Mouse (Mus musculus) CH12.LX (cell line): ENCODE data around the gene Tmem131l. TPM values are rescaled to one million over a fixed set of nuclear protein-coding genes. Genes with fewer than 3 reads are reported as not detected.

Source experiments
- DNase-seq: peaks from one replicate; pipeline ENCODE4 v3.0.0-alpha.2; 2013; ENCODE audit errors: extremely low read depth
- H3K27ac ChIP-seq: 2 replicates; pipeline ENCODE4 v1.5.1; 2012; ENCODE audit warnings: low read depth, mild to moderate bottlenecking, control low read depth, moderate library complexity; ENCODE audit not compliant: insufficient read depth
- H3K27me3 ChIP-seq: replicated peaks from 2 replicates; pipeline ENCODE3; 2012; ENCODE audit warnings: inconsistent platforms
- H3K36me3 ChIP-seq, 2 experiments: replicated peaks in 1 of 2; 2 replicates each; pipeline versions ENCODE3 to v1.6.1; 2012; ENCODE audit warnings: inconsistent platforms in 1 of 2, low read length in 1 of 2, mild to moderate bottlenecking in 1 of 2, mixed read lengths in 1 of 2, moderate library complexity in 1 of 2; ENCODE audit not compliant: control insufficient read depth in 1 of 2, insufficient read depth in 1 of 2
- H3K4me1 ChIP-seq, 2 experiments: 2 replicates each; pipeline ENCODE4 v1.6.1; 2012; ENCODE audit warnings: inconsistent platforms in 1 of 2, moderate library complexity in 1 of 2; ENCODE audit not compliant: insufficient read depth in 2 of 2, control insufficient read depth in 1 of 2
- H3K4me2 ChIP-seq: 2 replicates; pipeline ENCODE4 v1.6.1; 2012; ENCODE audit warnings: low read depth, mild to moderate bottlenecking, control low read depth; ENCODE audit not compliant: poor library complexity, insufficient read depth, severe bottlenecking
- H3K4me3 ChIP-seq, 3 experiments: fragments of 150-350 bp in 1 of 3; sonication (generic) in 1 of 3; replicated peaks in 1 of 3; 2 replicates each; pipeline versions ENCODE3 to v1.5.1; 2011 to 2012; ENCODE audit warnings: low read depth in 2 of 3, low read length in 2 of 3, mild to moderate bottlenecking in 2 of 3, moderate library complexity in 2 of 3, control low read depth in 1 of 3, improper control_type of control experiment in 1 of 3, inconsistent platforms in 1 of 3, mixed read lengths in 1 of 3; ENCODE audit not compliant: poor library complexity in 1 of 3
- H3K79me2 ChIP-seq: replicated peaks from 2 replicates; pipeline ENCODE4 v1.6.1; 2012; ENCODE audit warnings: mild to moderate bottlenecking, moderate library complexity; ENCODE audit not compliant: control insufficient read depth, poor library complexity, insufficient read depth, severe bottlenecking; ENCODE audit errors: extremely low read depth
- H3K9ac ChIP-seq: 2 replicates; pipeline ENCODE4 v1.6.1; 2012; ENCODE audit warnings: low read depth, mild to moderate bottlenecking, control low read depth, moderate library complexity; ENCODE audit not compliant: insufficient read depth
- H3K9me3 ChIP-seq: replicated peaks from 2 replicates; pipeline ENCODE3; 2012; ENCODE audit warnings: low read length, inconsistent platforms, mixed read lengths
- BHLHE40 ChIP-seq: IDR thresholded peaks from 2 replicates; pipeline ENCODE4 v1.6.1; 2011; ENCODE audit warnings: mild to moderate bottlenecking, low read depth, low read length, improper control_type of control experiment
- CHD1 ChIP-seq: IDR thresholded peaks from 2 replicates; pipeline ENCODE4 v1.6.1; 2012; ENCODE audit warnings: low read depth, low read length, improper control_type of control experiment, inconsistent platforms
- CHD2 ChIP-seq: IDR thresholded peaks from 2 replicates; pipeline ENCODE4 v1.6.1; 2011; ENCODE audit warnings: low read length, improper control_type of control experiment
- ELF1 ChIP-seq: IDR thresholded peaks from 2 replicates; pipeline ENCODE4 v1.6.1; 2014; ENCODE audit warnings: low read depth, mild to moderate bottlenecking, inconsistent platforms, low read length, improper control_type of control experiment
- EP300 ChIP-seq: IDR thresholded peaks from 2 replicates; pipeline ENCODE4 v1.6.1; 2011; ENCODE audit warnings: low read length, improper control_type of control experiment
- JUN ChIP-seq: IDR thresholded peaks from 2 replicates; pipeline ENCODE4 v1.6.1; 2011; ENCODE audit warnings: low read depth, mild to moderate bottlenecking, low read length, improper control_type of control experiment, moderate library complexity; ENCODE audit not compliant: insufficient read depth
- MAFK ChIP-seq: IDR thresholded peaks from 2 replicates; pipeline ENCODE4 v1.6.1; 2011; ENCODE audit warnings: low read length, improper control_type of control experiment; ENCODE audit not compliant: insufficient replicate concordance
- MAX ChIP-seq: IDR thresholded peaks from 2 replicates; pipeline ENCODE4 v1.6.1; 2011; ENCODE audit warnings: low read length, improper control_type of control experiment
- MXI1 ChIP-seq: IDR thresholded peaks from 2 replicates; pipeline ENCODE4 v1.6.1; 2011; ENCODE audit warnings: mild to moderate bottlenecking, low read depth, low read length, improper control_type of control experiment
- NRF1 ChIP-seq: IDR thresholded peaks from 2 replicates; pipeline ENCODE4 v1.6.1; 2014; ENCODE audit warnings: low read depth, mild to moderate bottlenecking, inconsistent platforms, low read length, improper control_type of control experiment, moderate library complexity
- RAD21 ChIP-seq: IDR thresholded peaks from 2 replicates; pipeline ENCODE4 v1.6.1; 2011; ENCODE audit warnings: low read depth, mild to moderate bottlenecking, low read length, improper control_type of control experiment, moderate library complexity
- RCOR1 ChIP-seq: conservative IDR thresholded peaks from 2 replicates; pipeline ENCODE4 v1.6.1; 2012; ENCODE audit warnings: low read depth, mild to moderate bottlenecking, inconsistent platforms, low read length, improper control_type of control experiment
- SIN3A ChIP-seq: IDR thresholded peaks from 2 replicates; pipeline ENCODE4 v1.6.1; 2012; ENCODE audit warnings: low read length, improper control_type of control experiment, inconsistent platforms
- TBP ChIP-seq: conservative IDR thresholded peaks from 2 replicates; pipeline ENCODE4 v1.6.1; 2011; ENCODE audit warnings: low read depth, low read length, improper control_type of control experiment
- USF1 ChIP-seq: IDR thresholded peaks from 2 replicates; pipeline ENCODE4 v1.6.1; 2014; ENCODE audit warnings: low read depth, mild to moderate bottlenecking, inconsistent platforms, low read length, improper control_type of control experiment
- USF2 ChIP-seq: conservative IDR thresholded peaks from 2 replicates; pipeline ENCODE4 v1.6.1; 2011; ENCODE audit warnings: low read depth, low read length, improper control_type of control experiment
- ZMIZ1 ChIP-seq: IDR thresholded peaks from 2 replicates; pipeline ENCODE4 v1.6.1; 2012; ENCODE audit warnings: low read depth, mild to moderate bottlenecking, inconsistent platforms, low read length, improper control_type of control experiment
- ZNF384 ChIP-seq: IDR thresholded peaks from 2 replicates; pipeline ENCODE4 v1.6.1; 2012; ENCODE audit warnings: low read depth, low read length, improper control_type of control experiment, inconsistent platforms
- dilution Hi-C: fragments of 300-500 bp; cut with MboI; formaldehyde crosslinking; loops from 2 replicates; pipeline ENCODE4 v1.14.3; 2020; ENCODE audit warnings: low sequenced_read_pairs; ENCODE audit not compliant: extremely low pct_unique_long_range_greater_than_20kb, extremely low pct_ligation_motif_present
- in situ Hi-C: fragments of 300-500 bp; cut with MboI; formaldehyde crosslinking; loops from 3 replicates; pipeline ENCODE4 v1.14.3; 2019; ENCODE audit warnings: low sequenced_read_pairs, low pct_ligation_motif_present, low pct_unique_long_range_greater_than_20kb, mixed read lengths
- polyA plus RNA-seq: library from polyadenylated mRNA; unstranded; fragments of >175 nt; gene quantifications from 2 replicates; pipeline ENCODE4 v1.2.1, GENCODE M21; 2012; ENCODE audit warnings: low read depth; ENCODE audit not compliant: insufficient read length
- total RNA-seq, 2 experiments: library from RNA; depleted of rRNA; stranded (reverse); fragments of 300-350 nt in 1 of 2; fragments of >200 nt in 1 of 2; gene quantifications; 2 replicates each; pipeline ENCODE4 v1.2.3; 2012 to 2014

The Tmem131l gene
- total and polyA plus RNA-seq, 3 experiments = 32.7 to 89.7 (median 37.1) TPM

- Histone ChIP-seq H3K4me1 (peaks cover 0 to 12% of the 10 kb centered on the region in 2 experiments; a peak in 1 of 4 replicates), H3K4me2 (no peak overlapping the region), H3K79me2 (no peaks in the 10 kb centered on the region), H3K9ac (no peak overlapping the region), H3K27me3 (no peaks in the 10 kb centered on the region), H3K4me3 (no peak overlapping the region), H3K9me3 (no peaks in the 10 kb centered on the region), H3K27ac (no peak overlapping the region), H3K36me3 (peaks cover 39 to 89% of the 10 kb centered on the region in 2 experiments)
- DNase-seq = no peak
- TF ChIP-seq JUN (no peak), ZMIZ1 (no peak), MAFK (no peak), TBP (no peak), CHD1 (no peak), SIN3A (no peak), BHLHE40 (no peak), EP300 (no peak), NRF1 (no peak), RAD21 (no peak), CHD2 (no peak)
- dilution Hi-C loops = no loop called here
- in situ Hi-C loops = no loop called here
Observed at GRCm38 (mm10) chr3:83962571-83962970, 77.4 kb downstream of the Tmem131l start.

- Histone ChIP-seq H3K4me1 (peaks cover 0 to 8% of the 10 kb centered on the region in 2 experiments; a peak in 1 of 4 replicates), H3K4me3 (no peak overlapping the region), H3K27ac (no peak overlapping the region), H3K9me3 (no peaks in the 10 kb centered on the region), H3K27me3 (no peaks in the 10 kb centered on the region), H3K36me3 (peaks cover 42 to 89% of the 10 kb centered on the region in 2 experiments), H3K79me2 (no peaks in the 10 kb centered on the region), H3K4me2 (no peak overlapping the region), H3K9ac (no peak overlapping the region)
- dilution Hi-C loops = no loop called here
- DNase-seq = no peak
- TF ChIP-seq ZNF384 = no peak
- in situ Hi-C loops = no loop called here
Observed at GRCm38 (mm10) chr3:83962076-83962475, 77.9 kb downstream of the Tmem131l start.

- no peak for TF ChIP-seq SIN3A
- TF ChIP-seq ZMIZ1 = no peak
- TF ChIP-seq USF1 = no peak
- TF ChIP-seq MXI1 = no peak
- no peak for TF ChIP-seq MAX
- no peak for TF ChIP-seq CHD1
- no peak for TF ChIP-seq ELF1
- TF ChIP-seq NRF1 = no peak
- no peak for TF ChIP-seq USF2
- no peak for TF ChIP-seq RCOR1
- dilution Hi-C loops = no loop called here
Observed at GRCm38 (mm10) chr3:83958951-83959681, 80.9 kb downstream of the Tmem131l start.

More at GRCm38 (mm10) chr3:83958951-83959681, 80.9 kb downstream of the Tmem131l start:
- Histone ChIP-seq H3K4me2 (no peak overlapping the region), H3K9me3 (no peaks in the 10 kb centered on the region), H3K79me2 (no peaks in the 10 kb centered on the region), H3K4me3 (no peak overlapping the region), H3K4me1 (no peaks in the 10 kb centered on the region), H3K27me3 (no peaks in the 10 kb centered on the region), H3K36me3 (peaks cover 51 to 93% of the 10 kb centered on the region in 2 experiments), H3K27ac (no peak overlapping the region), H3K9ac (no peak overlapping the region)
- in situ Hi-C loops = no loop called here
- DNase-seq = no peak
